Mouse (Mus musculus): ENCODE measurements around the gene Dnajc16.

Gene Dnajc16

DNA sequence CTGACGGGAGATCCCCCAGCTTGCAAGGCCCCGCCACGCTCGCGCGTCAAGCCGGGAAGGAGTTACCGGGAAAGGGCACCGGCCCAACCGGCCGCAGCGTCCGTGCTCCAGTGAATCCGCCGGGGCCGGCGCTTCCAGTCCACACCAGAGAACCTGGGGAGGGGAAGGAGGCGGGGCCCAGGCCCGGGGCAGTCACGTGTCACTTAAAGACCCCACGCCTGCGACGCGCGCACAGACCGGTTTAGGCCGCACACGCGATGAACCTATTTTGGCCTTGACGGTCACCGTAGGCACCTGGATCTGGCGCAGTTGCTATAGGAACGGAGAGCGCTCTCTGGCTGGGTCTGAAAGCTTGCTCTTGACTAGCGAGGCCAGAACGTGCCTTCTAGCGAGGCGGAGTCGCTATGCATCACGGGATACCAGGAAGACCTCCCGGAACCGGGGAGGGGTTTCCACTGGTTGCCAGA, at the start of gene Dnajc16:
Dnajc16 (minus strand) TSS at position 408 of the 467 bp plus-strand sequence.
- DNase-seq (ENCODE audit: low read depth, low spot score) = peak; percentile 99

DNA sequence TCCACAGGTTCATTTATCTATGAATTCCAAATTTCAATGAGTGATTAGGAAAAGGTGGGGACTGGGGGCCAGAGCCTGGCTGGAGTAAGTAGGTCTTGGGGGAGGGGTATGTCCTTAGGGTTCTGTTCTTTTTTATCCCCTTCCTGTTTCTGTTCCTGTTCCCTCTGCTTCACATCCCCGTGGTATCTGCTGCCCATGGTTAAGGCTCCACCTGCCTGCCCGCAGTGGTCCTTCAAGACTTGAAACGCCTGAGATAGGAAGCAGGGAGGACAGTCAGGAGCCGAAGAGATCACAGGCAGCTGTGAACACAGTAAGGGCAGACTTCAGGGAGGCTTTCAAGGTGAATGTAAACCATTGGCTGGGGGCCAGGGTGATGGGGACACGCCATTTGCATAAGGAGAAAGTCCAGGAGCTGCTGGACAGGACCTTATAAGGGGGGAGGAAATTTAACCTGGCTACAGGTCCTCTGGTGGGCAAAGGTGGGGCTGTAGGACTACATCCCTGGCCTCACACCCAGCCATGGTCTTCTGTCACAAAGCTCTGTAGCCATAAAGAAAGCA, 43.9 kb upstream of the Dnajc16 start:
- DNase-seq (ENCODE audit: low read depth, low spot score) = no peak

- DNase-seq (ENCODE audit: low read depth, low spot score) = no peak
Observed at GRCm38 (mm10) chr4:141833911-141834310, 43.2 kb upstream of the Dnajc16 start.

DNA sequence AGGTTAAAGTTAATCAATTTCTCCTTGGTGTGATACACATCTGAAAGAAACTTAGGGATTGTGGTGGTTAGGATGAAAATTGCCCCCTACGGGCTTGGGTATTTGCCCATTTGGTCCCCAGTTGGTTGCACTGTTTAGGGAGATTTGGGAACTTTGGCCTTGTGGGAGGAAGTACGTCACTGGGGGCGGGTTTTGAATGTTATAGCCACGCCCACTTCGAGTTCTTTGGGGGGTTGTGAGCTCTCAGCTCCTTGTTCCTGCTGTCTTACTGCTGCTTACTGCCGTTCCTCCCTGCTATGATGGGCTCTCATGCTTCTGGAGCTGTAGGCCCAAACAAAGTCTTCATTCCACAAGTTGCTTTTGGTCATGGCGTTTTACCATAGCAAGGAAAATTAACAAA, 40.6 kb upstream of the Dnajc16 start:
- no peak for DNase-seq (ENCODE audit: low read depth, low spot score)

GRCm38 (mm10) chr4:141830381-141830780, 39.6 kb upstream of the Dnajc16 start:
- DNase-seq (ENCODE audit: low read depth, low spot score) = no peak

- DNase-seq (ENCODE audit: low read depth, low spot score) = no peak
Observed at GRCm38 (mm10) chr4:141828177-141828576, 37.4 kb upstream of the Dnajc16 start.

- no peak for DNase-seq (ENCODE audit: low read depth, low spot score)
Observed at GRCm38 (mm10) chr4:141827401-141827800, 36.7 kb upstream of the Dnajc16 start.

GRCm38 (mm10) chr4:141826060-141826459, 35.3 kb upstream of the Dnajc16 start, which contains the start of gene Cela2a:
Gene Cela2a, minus strand, starts transcription at chr4:141826160.
- DNase-seq (ENCODE audit: low read depth, low spot score) = no peak

GRCm38 (mm10) chr4:141822979-141823378, 32.2 kb upstream of the Dnajc16 start:
- DNase-seq (ENCODE audit: low read depth, low spot score) = peak; percentile 17

GRCm38 (mm10) chr4:141822089-141822488, 31.4 kb upstream of the Dnajc16 start:
- DNase-seq (ENCODE audit: low read depth, low spot score) = no peak

DNA sequence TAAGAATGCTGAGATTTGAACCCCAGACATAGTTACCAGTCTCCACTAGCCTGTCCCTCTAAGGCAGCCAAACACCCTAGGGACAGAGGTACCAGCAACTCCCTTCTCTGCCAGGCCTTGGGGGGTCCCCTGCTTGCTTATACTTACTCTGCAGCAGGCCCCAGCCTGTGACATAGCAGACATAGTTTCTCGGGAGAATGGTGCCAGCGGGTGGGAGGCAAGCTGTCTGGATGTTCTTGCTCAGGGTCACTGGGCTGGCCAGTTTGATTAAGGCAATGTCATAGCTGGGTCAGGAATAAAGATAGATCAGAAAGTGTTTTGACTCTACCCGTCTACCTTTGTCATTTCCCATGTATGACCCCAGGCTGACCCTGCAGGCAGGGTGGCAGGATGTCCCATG, 30.4 kb upstream of the Dnajc16 start:
- no peak for DNase-seq (ENCODE audit: low read depth, low spot score)

DNA sequence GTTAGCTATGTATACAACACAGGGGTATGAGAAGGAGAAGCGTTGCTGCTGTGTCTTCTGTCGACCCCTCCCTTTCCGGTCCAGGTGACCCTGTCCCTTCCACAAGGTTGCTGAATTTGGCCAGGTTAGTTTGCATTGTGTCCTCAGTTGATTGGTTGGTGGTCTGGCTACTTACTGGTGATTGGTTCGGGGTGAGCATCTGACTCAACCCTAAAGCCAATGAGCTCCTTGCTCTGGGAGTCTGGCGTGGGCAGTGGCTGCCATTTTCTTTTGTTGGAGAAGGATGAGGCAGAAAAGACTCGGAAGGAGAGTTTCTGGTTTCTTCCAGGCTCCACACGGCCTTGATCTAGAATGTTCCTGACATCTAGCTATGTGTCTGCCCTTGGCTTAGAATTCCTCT, 28.6 kb upstream of the Dnajc16 start:
- DNase-seq (ENCODE audit: low read depth, low spot score) = no peak

DNA sequence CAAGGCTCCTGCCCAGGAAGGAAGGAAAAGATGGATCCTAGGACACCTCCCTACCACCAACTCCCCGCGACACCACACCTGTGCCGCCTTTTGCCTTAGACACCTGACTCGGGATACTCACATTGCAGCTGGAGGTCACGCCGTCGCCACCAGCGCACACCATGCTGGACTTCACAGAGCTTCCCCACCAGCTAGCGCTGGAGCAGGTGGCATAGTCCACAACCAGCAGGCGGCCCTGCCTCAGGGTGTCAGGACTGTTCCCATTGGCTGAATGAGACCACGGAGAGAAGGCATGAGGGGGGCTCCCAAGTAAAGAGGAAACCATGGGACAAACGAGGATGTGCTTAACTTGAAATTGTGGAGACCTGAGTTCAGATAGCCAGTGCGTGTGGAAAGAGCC, 28.1 kb upstream of the Dnajc16 start:
- no peak for DNase-seq (ENCODE audit: low read depth, low spot score)

DNA sequence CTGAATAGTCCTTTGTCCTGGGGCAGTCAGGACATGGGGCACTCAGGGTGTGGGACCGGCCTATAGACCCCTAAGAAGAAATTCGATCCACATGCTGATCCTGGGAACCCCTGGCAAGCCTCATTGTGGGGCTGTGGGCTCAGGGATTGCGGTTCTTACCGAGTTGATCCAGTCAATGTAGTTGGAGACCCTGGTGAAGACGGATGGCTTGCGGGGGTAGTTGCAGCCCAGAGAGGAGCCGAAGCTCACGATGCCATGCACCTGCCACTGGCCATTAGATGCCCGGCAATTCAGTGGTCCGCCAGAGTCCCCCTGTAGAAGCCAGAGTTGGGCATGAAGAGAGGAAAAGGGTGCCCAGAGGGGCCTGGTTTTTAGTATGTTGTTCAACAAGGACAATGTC, 27.0 kb upstream of the Dnajc16 start:
- DNase-seq (ENCODE audit: low read depth, low spot score) = no peak

DNA sequence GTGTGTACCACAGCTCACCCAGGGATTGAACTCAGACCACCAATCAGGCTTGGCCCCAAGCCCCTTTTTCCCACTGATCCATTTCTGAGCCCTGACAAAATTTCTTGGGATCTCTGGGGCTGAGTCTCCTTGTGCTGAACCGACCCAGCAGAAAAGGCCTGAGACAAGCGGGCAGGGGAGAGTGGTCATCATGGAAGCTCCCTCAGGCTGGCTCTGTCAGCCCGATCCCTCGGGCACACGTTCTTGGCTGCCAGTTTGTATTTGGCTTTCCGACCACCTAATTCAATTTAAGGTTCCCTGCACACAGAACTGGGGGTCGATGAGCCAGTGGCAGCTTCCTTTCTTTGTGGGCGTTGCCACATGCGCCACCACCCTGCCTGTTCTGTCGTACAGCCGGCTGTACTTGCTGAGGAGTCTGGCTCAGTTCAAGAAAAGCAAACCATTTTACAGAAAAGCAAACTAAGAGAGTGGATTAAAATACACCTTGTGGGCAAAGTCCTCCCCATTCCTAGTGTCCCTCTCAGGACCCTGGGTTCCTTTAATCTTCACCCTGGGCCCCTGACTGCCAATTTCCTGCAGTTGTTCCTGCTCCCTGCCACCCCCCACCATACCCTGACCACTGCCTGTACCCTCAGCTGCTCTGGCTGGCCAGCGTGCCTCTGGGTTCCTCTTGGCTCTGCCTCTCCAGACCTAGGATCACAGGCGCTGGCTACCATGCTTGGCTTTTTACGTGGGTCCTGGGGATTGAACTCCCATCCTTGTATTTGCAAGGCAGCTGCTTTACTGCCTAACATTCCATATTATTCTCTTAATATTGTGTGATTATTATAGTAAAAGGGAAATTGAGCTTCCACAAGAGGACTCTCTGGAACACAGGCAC, 26.3 kb upstream of the Dnajc16 start:
- no peak for DNase-seq (ENCODE audit: low read depth, low spot score)

GRCm38 (mm10) chr4:141816267-141816666, 25.5 kb upstream of the Dnajc16 start:
- no peak for DNase-seq (ENCODE audit: low read depth, low spot score)

GRCm38 (mm10) chr4:141811375-141811774, 20.6 kb upstream of the Dnajc16 start:
- DNase-seq (ENCODE audit: low read depth, low spot score) = no peak

DNA sequence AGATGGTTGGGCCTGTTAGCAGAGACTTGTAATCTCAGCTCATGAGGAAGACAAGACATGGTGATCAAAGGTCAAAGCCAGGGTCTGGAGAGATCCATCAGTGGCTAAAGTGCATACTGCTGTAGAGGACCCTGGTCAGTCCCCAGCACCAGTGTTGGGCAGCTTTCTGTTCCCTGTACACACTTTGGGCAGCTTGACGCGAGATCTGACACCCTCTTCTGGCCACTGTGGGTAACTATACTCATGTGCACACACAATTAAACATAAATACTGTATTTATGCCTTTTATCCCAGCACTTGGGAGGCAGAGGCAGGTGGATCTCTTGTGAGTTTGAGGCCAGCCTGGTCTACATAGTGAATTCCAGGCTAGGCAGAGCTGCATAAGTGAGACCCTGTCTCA, 20.2 kb upstream of the Dnajc16 start:
- no peak for DNase-seq (ENCODE audit: low read depth, low spot score)

DNA sequence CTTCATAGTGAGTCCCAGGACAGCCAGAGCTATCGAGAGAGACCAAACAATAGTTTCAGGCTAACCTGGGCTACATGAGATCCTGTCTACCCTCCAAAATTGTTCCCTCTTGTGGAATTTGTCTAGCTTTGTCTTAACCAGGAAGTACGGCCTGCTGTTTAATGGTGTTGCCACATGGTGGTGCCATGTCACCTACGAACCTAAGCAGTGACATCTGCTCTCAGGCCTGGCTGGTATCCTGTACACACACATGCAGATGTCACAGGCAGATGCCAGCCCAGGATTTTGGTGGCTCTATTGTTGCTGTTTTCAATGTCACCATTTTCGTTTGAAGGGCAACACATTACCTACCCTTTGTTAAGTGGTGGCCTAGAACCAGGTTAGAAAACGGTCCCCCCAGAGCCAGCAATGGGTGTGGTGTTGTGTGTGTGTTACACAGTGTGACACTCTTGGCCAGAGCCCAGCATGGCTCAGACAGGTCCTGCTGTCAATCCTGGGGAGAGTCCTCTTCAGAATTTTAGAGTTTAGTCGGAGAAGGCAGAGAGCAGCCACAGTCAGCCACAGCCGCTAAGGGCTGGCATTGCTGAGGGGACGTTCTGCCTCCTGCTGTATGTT, 19.2 kb upstream of the Dnajc16 start:
- peak; percentile 55 for DNase-seq (ENCODE audit: low read depth, low spot score)

GRCm38 (mm10) chr4:141805886-141806285, 15.2 kb upstream of the Dnajc16 start:
- DNase-seq (ENCODE audit: low read depth, low spot score) = no peak

DNA sequence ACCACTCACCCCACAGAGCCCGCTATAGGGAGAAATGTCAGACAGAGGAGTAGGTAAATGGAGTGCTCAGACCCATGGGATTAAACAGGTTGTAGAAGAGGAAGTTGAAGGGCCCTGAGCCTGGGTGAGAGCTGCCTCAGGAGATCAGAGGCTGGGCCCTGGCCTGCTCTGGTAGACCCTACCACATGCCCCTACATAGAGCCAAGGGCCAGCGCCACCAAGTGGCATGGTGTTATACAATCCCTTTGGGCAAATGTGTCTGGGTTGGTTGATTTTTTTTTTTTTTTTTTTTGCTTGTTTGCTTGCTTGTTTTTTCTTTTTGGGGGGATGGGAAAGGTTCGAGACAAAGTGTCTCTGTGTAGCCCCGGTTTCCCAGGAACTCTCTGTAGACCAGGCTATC, 13.4 kb upstream of the Dnajc16 start:
- no peak for DNase-seq (ENCODE audit: low read depth, low spot score)

- no peak for DNase-seq (ENCODE audit: low read depth, low spot score)
Observed at GRCm38 (mm10) chr4:141797545-141797944, 6.8 kb upstream of the Dnajc16 start.

GRCm38 (mm10) chr4:141796954-141797353, 6.2 kb upstream of the Dnajc16 start:
- no peak for DNase-seq (ENCODE audit: low read depth, low spot score)
